Mouse (Mus musculus) 3134 (cell line): ENCODE measurements around the gene Grem1.

Experiments
- DNase-seq: peaks from one replicate; pipeline ENCODE4 v3.0.0-alpha.2; 2011; ENCODE audit warnings: low spot score; ENCODE audit not compliant: insufficient read length; ENCODE audit errors: extremely low read depth

Gene Grem1

GRCm38 (mm10) chr2:113758311-113759161, at the start of gene Grem1:
Gene Grem1 (minus strand): TSS chr2:113758646.
- DNase-seq, result no peak

- peak; percentile 16 for DNase-seq
These were observed 49.2 kb upstream of the Grem1 start for GRCm38 (mm10) chr2:113807640-113808039.

- no peak for DNase-seq
These were observed 48.6 kb upstream of the Grem1 start for GRCm38 (mm10) chr2:113806851-113807577.

GRCm38 (mm10) chr2:113805765-113806164, 47.3 kb upstream of the Grem1 start:
- DNase-seq, result no peak

- no peak for DNase-seq
These were observed 45.3 kb upstream of the Grem1 start for GRCm38 (mm10) chr2:113803753-113804152.

- DNase-seq, result no peak
These were observed 42.4 kb upstream of the Grem1 start for GRCm38 (mm10) chr2:113800846-113801245.

- DNase-seq, result no peak
These were observed 40.2 kb upstream of the Grem1 start for GRCm38 (mm10) chr2:113798605-113799004.

- DNase-seq, result no peak
These were observed 36.7 kb upstream of the Grem1 start for GRCm38 (mm10) chr2:113795186-113795585.

GRCm38 (mm10) chr2:113793521-113793920, 35.1 kb upstream of the Grem1 start:
- DNase-seq, result no peak

- no peak for DNase-seq
These were observed 30.5 kb upstream of the Grem1 start for GRCm38 (mm10) chr2:113788821-113789387.

- no peak for DNase-seq
These were observed 29.4 kb upstream of the Grem1 start for GRCm38 (mm10) chr2:113787882-113788281.

GRCm38 (mm10) chr2:113784851-113785250, 26.4 kb upstream of the Grem1 start:
- DNase-seq, result no peak

- no peak for DNase-seq
These were observed 23.1 kb upstream of the Grem1 start for GRCm38 (mm10) chr2:113781521-113781920.

- no peak for DNase-seq
These were observed 22.7 kb upstream of the Grem1 start for GRCm38 (mm10) chr2:113781107-113781506.

GRCm38 (mm10) chr2:113779336-113779735, 20.9 kb upstream of the Grem1 start:
- no peak for DNase-seq

- DNase-seq, result no peak
These were observed 19.6 kb upstream of the Grem1 start for GRCm38 (mm10) chr2:113778036-113778435.

GRCm38 (mm10) chr2:113776297-113776696, 17.9 kb upstream of the Grem1 start:
- DNase-seq, result no peak

GRCm38 (mm10) chr2:113774150-113774805, 15.8 kb upstream of the Grem1 start:
- no peak for DNase-seq

GRCm38 (mm10) chr2:113768541-113769303, 10.3 kb upstream of the Grem1 start:
- DNase-seq, result no peak

- no peak for DNase-seq
These were observed 7.4 kb upstream of the Grem1 start for GRCm38 (mm10) chr2:113765885-113766284.
